Mouse (Mus musculus) forebrain, embryonic 15.5 days (tissue): ENCODE measurements at regions not wholly inside any gene's neighbourhood (a gene's known extent, or its start where the extent isn't known, plus 50 kb on each side); places are given as distances from the start of the nearest gene placed in this dataset.
A peak's percentile ranks its signal among the peaks of the same experiment; 100 is the strongest.

Source experiments
- ATAC-seq: fragments of 200-750 bp; cut with Nextera tagmentation; replicated peaks from 2 replicates; pipeline ENCODE4 v1.8.0; 2017; ENCODE audit warnings: mild to moderate bottlenecking, moderate TSS enrichment, moderate library complexity
- H3K27ac ChIP-seq: fragments of 300-500 bp; sonication (generic); replicated peaks from 2 replicates; pipeline ENCODE4 v1.5.1; 2015; ENCODE audit warnings: mild to moderate bottlenecking, inconsistent platforms
- H3K27me3 ChIP-seq: fragments of 300-500 bp; sonication (generic); 2 replicates; pipeline ENCODE4 v1.6.1; 2015; ENCODE audit warnings: inconsistent platforms
- H3K36me3 ChIP-seq: fragments of 300-500 bp; sonication (generic); 2 replicates; pipeline ENCODE4 v1.6.1; 2015; ENCODE audit warnings: mild to moderate bottlenecking, inconsistent platforms
- H3K4me1 ChIP-seq: fragments of 300-500 bp; sonication (generic); 2 replicates; pipeline ENCODE4 v1.6.1; 2015; ENCODE audit warnings: inconsistent platforms
- H3K4me2 ChIP-seq: fragments of 300-500 bp; sonication (generic); replicated peaks from 2 replicates; pipeline ENCODE4 v1.6.1; 2015; ENCODE audit warnings: mild to moderate bottlenecking, inconsistent platforms
- H3K4me3 ChIP-seq: fragments of 300-500 bp; sonication (generic); 2 replicates; pipeline ENCODE4 v1.5.1; 2015; ENCODE audit warnings: mild to moderate bottlenecking, inconsistent platforms
- H3K9ac ChIP-seq: fragments of 300-500 bp; sonication (generic); replicated peaks from 2 replicates; pipeline ENCODE4 v1.6.1; 2015; ENCODE audit warnings: mild to moderate bottlenecking, inconsistent platforms
- H3K9me3 ChIP-seq: fragments of 300-500 bp; sonication (generic); 2 replicates; pipeline ENCODE4 v1.6.1; 2016; ENCODE audit warnings: inconsistent platforms
- WGBS: fragments of 180-500 bp; shearing (Covaris S2); methylation state at CpG from one replicate; pipeline ENCODE4 v1.1.7; 2015; ENCODE audit warnings: mixed read lengths; 5-methylcytosine and 5-hydroxymethylcytosine counted together

DNA sequence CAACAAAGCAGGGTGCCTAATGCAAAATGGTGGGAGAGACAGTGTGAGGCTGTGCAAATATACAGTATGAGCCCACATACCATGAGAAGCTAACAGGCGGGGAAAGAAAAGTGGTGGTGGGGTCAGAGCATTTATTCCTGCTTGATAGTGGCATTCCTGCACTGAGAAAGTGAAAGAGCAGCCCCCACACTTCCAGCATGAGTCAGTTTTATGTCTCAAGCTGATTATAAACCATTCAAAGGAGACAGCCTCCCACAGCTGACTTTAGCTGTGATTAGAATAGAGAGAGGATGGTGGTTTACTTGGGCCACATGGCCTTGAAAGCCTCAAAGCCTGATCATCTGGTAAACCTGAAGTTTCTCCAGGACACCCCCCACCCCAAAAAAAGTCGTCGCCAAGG is 64.4 kb downstream of the Gm43517 start:
- no peaks in the 10 kb centered on the region for H3K27me3 ChIP-seq
- no peak overlapping the region for H3K9ac ChIP-seq
- H3K36me3 ChIP-seq, result no peaks in the 10 kb centered on the region
- no peak overlapping the region for H3K27ac ChIP-seq
- no peak for ATAC-seq
- H3K4me3 ChIP-seq, result no peak overlapping the region
- H3K4me1 ChIP-seq, result no peaks in the 10 kb centered on the region
- WGBS, result 86% methylated on average over 3 of the region's 3 CpGs
- H3K4me2 ChIP-seq, result no peak overlapping the region
- no peaks in the 10 kb centered on the region for H3K9me3 ChIP-seq

DNA sequence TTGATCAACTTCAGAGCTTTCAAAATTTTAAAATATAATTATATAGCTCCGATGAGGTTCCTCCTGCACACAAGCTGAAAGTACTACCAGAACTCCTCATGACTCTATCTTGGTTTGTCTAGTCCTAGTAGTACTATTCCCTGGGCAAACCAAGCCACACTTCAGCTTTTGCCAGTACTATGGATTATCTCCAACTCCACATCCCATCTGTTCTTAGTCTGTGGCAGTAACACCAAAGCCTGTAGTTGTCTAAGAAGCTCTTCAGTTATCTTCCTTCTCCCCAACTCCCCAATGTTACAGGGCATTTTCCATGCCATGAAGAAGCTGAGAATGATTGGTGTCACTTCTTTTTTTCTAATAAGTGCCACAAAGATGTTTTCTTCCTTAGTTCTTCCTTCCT is 83.1 kb downstream of the Gm43517 start:
- no peaks in the 10 kb centered on the region for H3K36me3 ChIP-seq
- ATAC-seq, result no peak
- no peak overlapping the region for H3K4me2 ChIP-seq
- H3K27ac ChIP-seq, result no peak overlapping the region
- no peaks in the 10 kb centered on the region for H3K4me1 ChIP-seq
- H3K27me3 ChIP-seq, result no peaks in the 10 kb centered on the region
- H3K9ac ChIP-seq, result no peak overlapping the region
- no peak overlapping the region for H3K4me3 ChIP-seq
- H3K9me3 ChIP-seq, result no peaks in the 10 kb centered on the region
- WGBS, result 100% methylated on average over 1 of the region's 1 CpGs

DNA sequence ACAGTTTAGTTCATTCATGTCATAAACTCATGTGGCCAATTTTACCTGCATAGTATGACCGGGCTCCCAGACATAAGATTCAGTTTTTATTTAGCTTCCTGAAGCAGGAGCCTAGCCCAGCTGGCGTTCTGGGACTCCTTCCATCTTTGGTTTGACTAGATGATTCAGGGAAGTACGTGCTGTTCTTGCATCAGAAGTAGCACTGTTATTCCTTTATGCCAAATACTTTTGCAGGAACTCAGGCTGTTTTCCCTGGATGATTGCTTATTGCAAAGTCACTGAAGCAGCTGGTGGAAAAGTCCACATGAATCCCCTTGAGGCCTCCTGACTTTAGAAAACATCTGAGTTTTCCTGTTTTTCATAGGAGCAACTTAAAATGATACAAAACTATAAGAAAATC is 88.4 kb downstream of the Gm43517 start:
- Histone ChIP-seq H3K27ac (no peak overlapping the region), H3K4me1 (no peaks in the 10 kb centered on the region), H3K4me2 (no peak overlapping the region), H3K36me3 (no peaks in the 10 kb centered on the region), H3K9me3 (no peaks in the 10 kb centered on the region), H3K4me3 (no peak overlapping the region), H3K9ac (no peak overlapping the region), H3K27me3 (no peaks in the 10 kb centered on the region)
- WGBS, result 72% methylated on average over 3 of the region's 3 CpGs
- ATAC-seq, result no peak

DNA sequence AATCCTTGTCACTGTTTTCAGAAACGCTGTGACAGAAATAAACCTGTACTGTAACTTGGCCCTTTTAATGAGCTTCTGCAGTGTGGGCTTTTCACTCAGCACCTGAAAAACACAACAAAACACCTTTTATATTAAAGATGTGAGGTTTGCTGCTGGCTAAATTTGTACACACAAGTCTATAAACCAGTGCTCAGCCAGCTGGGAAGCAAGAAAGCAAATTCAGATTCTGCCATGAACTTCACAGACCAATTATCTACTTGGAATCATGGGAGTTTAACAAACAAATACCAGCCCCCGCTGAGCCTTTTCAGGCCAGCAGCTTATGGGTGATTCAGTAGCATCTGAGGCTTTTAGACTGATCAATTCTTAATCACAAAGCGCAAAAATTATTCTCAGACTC is 95.7 kb downstream of the Gm43517 start:
- peak; percentile 76 for ATAC-seq
- Histone ChIP-seq H3K36me3 (no peaks in the 10 kb centered on the region), H3K4me3 (peak overlapping the region; percentile 15; the same call in 1 of the 2 replicates), H3K27ac (peak overlapping the region; percentile 90), H3K27me3 (no peaks in the 10 kb centered on the region), H3K9ac (peak overlapping the region; percentile 37), H3K4me2 (peak overlapping the region; percentile 42), H3K9me3 (no peaks in the 10 kb centered on the region), H3K4me1 (peaks cover 22% of the 10 kb centered on the region)
- 6% methylated on average over 3 of the region's 3 CpGs for WGBS

DNA sequence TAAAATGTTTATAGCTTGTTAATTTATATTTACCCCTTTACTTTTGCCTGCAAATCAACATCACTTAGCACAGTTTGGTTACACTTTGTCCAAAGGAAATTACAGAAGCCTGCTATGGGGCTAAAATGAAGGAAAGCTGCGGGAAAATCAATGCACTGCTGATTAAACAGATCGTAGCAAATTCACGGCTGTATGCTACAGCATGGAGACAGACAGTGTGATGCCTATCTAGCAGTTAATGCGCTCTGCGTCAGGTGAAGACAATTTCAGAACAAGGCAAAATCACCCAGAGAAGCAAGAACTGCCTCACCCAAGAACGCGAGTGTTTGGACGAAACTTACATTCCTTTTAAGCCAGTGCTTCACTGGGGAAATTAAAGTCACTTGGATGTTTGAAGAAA is 96.2 kb downstream of the Gm43517 start:
- no peaks in the 10 kb centered on the region for H3K27me3 ChIP-seq
- peaks cover 22% of the 10 kb centered on the region for H3K4me1 ChIP-seq
- 9% methylated on average over 8 of the region's 8 CpGs for WGBS
- peak overlapping the region; percentile 37 for H3K9ac ChIP-seq
- peak; percentile 61 for ATAC-seq
- peak overlapping the region; percentile 90 for H3K27ac ChIP-seq
- peak overlapping the region; percentile 42 for H3K4me2 ChIP-seq
- H3K4me3 ChIP-seq, result peak overlapping the region; percentile 15; the same call in 1 of the 2 replicates
- no peaks in the 10 kb centered on the region for H3K9me3 ChIP-seq
- H3K36me3 ChIP-seq, result no peaks in the 10 kb centered on the region

DNA sequence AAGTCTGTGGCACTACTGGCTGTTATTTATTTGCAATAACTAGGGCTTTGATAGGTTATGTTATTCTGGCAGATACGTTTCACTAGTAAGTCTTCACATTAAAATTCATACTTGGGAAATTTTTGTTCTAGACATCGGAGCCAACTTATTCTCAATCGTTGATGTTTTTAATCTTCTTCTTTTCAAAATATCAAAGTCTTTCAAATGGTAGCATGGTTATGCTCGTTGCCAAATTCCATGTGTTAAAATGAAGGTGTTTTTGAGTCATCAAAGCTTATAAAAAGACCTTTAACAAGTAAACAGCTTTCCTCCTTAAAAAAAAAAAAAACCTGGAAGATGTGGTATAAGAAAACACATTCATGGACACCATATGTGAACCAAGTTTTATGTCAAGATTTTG is 97.4 kb downstream of the Gm43517 start:
- Histone ChIP-seq H3K4me3 (no peak overlapping the region), H3K4me1 (peaks cover 22% of the 10 kb centered on the region), H3K4me2 (no peak overlapping the region), H3K9me3 (no peaks in the 10 kb centered on the region), H3K9ac (no peak overlapping the region), H3K27me3 (no peaks in the 10 kb centered on the region), H3K27ac (peak overlapping the region; percentile 45), H3K36me3 (no peaks in the 10 kb centered on the region)
- no peak for ATAC-seq
- WGBS, result 65% methylated on average over 4 of the region's 4 CpGs

DNA sequence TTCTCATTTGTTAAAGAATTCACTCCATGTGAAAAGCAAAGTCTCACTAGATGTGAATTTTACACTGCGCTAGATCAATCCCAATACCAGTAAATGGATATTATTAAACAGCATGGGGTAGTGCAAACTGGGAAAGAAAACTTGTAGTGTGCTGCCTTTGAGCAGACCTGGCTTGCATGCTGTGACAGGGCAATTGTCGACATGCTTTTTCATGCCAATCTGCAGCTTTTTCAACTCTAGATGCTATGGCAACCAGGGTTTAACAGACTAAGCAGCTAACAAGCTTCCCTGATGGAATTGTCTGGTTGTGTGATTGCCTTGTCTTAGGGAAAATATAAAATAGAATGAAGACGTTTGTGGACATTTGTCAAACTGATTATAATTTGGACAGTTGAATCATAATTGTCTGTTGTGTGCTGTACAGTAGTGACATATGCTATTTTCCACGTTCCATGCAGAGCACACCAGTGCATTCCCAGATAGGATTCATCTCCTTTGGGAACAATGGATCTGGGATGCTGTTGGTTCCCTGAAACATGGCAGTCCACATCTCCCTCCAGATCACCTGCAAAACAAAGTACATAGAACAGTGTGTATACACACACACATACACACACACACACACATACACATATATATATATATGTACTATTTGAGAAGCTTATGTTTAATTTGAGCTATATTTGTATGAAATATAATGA is 99.2 kb downstream of the Gm43517 start:
- H3K9ac ChIP-seq, result 0 out of 2 replicates have a peak overlapping the region, but pooled peaks have one; percentile 0
- no peaks in the 10 kb centered on the region for H3K9me3 ChIP-seq
- H3K27me3 ChIP-seq, result no peaks in the 10 kb centered on the region
- H3K4me1 ChIP-seq, result peaks cover 22% of the 10 kb centered on the region
- ATAC-seq, result peak; percentile 87
- no peaks in the 10 kb centered on the region for H3K36me3 ChIP-seq
- 6% methylated on average over 4 of the region's 4 CpGs for WGBS
- H3K27ac ChIP-seq, result peak overlapping the region; percentile 83
- no peak overlapping the region for H3K4me3 ChIP-seq
- no peak overlapping the region for H3K4me2 ChIP-seq

DNA sequence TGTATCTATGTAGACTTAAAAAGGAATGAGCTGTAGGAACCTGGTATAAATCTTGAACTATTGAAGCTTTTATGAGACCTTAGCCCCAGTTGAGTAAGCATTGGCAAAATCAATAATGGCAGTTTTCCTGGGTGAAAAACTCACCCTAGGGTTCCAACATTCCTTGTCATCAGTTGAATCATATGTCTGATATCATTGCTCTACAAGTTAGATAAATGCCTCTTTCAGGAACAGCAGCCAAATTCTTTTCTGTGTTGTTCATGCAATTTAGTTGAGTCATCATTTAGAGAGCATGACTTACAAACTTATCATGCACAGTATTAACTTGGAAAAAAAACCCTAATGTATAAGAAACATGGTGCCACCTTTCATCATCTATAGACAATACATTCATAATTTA is 128.2 kb downstream of the Gm43517 start:
- no peak for ATAC-seq
- no peak overlapping the region for H3K4me2 ChIP-seq
- no peaks in the 10 kb centered on the region for H3K9me3 ChIP-seq
- H3K9ac ChIP-seq, result no peak overlapping the region
- H3K4me3 ChIP-seq, result no peak overlapping the region
- no peaks in the 10 kb centered on the region for H3K4me1 ChIP-seq
- no peaks in the 10 kb centered on the region for H3K36me3 ChIP-seq
- H3K27me3 ChIP-seq, result no peaks in the 10 kb centered on the region
- H3K27ac ChIP-seq, result no peak overlapping the region

DNA sequence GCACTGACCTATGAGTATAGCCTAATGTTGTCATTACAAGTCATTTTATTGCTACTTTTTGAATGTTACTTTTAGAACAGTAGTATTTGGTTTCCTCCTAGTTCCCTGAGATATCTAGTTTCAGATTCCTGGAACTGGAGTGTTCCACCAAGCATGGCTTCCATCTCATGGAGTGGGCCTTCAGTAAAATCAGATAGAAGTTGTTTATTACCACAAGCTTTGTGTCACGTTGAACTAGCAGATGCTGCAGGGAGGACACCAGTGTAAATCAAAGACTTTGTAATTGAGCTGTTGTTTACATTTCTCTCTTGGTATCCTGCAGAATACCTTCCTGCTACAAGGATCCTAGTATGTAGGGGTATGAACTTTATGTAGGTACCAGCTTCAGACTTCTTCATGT is 129.6 kb downstream of the Gm43517 start:
- H3K4me2 ChIP-seq, result no peak overlapping the region
- ATAC-seq, result no peak
- no peak overlapping the region for H3K4me3 ChIP-seq
- no peak overlapping the region for H3K27ac ChIP-seq
- 82% methylated on average over 1 of the region's 1 CpGs for WGBS
- H3K4me1 ChIP-seq, result no peaks in the 10 kb centered on the region
- no peaks in the 10 kb centered on the region for H3K36me3 ChIP-seq
- no peaks in the 10 kb centered on the region for H3K27me3 ChIP-seq
- H3K9me3 ChIP-seq, result no peaks in the 10 kb centered on the region
- H3K9ac ChIP-seq, result no peak overlapping the region
